Mouse (Mus musculus): ENCODE data around the gene Kcne3.
A peak's percentile ranks its signal among the peaks of the same experiment; 100 is the strongest.

Gene Kcne3

DNA sequence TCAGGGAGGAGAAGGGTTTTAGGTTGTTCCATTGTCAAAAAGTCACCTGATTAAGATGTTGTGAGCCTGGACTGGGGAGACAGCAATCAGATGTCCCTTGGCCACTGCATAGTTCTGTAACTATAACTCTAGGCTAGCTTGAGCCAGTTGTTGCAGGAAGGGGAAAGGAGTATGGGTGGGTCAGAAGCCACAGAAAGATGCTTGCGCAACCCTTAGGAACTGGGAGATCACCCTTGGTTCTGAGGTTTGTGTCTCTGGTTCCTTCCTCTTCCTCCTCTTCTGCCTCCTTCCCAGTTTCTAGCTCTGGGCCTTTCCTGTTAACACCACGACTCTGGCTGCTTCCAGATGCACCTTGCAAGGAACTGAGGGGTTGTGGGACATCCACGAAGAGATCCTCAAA lies 6.1 kb downstream of the Kcne3 start:
- no peak for DNase-seq (ENCODE audit: low read depth)

DNA sequence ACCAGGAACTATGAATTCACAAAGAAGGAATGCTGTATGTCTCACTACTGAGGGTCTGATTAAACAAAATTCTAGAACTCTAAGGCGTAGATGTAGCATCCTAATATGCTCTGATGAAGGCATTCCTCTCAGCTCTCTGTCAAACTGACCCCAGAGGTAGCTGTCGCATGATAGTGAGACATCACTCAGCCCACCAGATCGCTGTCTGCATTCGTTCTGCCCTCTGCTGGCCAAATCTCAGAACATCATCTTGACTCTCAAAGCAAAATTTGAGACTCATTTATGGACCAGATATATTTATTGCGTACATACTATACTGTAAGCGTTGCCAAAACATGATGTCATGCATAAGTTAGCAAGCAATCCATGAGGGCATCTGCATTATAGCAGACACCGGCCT lies 11.3 kb downstream of the Kcne3 start:
- DNase-seq (ENCODE audit: low read depth), result peak; percentile 58

DNA sequence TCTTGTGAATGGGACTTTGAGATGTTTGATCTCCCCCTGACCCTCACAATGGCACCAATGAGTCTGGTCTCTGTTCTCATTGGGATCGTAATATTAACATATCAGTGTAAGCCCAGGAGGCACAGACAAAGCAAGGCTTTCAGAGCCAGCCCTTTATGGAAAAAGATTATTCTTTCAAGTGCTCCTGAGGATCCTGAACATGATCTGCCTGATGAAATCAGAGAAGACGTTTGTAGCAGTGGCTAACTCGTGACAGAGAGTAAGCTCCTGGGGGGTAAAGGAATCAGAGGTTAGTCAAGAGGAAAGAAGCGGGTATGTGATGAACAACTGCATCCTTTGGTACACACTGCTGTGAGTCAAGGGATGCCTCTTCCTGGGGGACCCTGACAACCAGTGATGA lies 13.9 kb downstream of the Kcne3 start:
- no peak for DNase-seq (ENCODE audit: low read depth)

DNA sequence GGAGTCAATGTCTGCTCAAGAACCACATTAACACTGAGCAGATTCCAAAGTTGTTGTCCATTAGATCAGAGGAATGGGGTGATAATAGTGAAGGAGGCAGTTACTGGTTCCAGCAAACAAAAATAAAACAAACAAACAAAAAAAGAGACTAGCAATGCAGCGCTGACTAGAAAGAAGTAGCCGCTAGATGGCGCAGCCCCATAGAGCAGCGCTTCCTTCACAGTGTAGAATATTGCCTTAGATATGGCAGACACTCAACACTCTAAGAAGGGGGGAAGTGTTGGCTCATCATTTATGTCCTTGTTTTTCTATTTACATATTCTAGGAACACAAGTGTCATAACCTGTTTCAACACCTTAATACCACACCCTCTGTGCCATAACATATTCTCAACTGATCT lies 14.5 kb downstream of the Kcne3 start:
- DNase-seq (ENCODE audit: low read depth), result peak; percentile 75

DNA sequence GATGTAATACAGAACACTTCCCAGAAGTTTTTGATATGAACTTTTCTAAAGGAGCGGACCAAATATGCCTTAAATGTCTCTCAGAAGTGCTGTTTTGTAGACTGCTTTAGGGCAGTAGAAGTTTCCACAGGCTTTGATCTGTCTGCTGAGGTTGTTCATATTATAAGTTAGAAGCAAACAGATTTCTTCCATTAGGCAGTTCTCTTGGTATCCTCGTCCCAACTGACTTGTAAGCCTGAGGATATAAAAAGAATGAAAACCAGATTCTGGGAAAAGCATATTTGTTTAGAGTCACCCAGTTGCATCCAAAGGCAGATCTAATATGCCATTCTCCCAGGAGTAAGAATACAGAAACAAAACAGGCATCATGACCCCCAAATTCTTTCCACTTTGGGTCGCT lies 24.9 kb downstream of the Kcne3 start:
- DNase-seq (ENCODE audit: low read depth), result no peak

DNA sequence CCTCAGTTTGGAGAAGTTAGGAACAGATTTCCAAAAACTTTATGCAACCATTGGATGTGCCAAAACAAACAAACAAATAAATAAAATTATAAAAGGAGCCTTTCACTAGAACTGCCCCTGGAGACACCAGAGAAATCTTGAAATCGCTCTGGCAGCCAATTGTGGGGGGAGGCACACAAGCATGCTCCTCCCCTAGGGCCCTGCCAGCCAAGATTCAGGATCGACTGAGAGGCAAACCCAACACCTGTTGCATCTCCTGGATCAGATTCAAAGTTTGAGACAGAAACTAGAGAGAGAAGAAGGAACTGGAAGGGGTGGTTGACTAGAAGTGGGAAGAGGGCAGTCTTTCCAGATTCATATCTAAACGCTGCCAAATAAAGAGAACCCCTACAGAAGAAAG lies 27.3 kb downstream of the Kcne3 start:
- DNase-seq (ENCODE audit: low read depth), result no peak

DNA sequence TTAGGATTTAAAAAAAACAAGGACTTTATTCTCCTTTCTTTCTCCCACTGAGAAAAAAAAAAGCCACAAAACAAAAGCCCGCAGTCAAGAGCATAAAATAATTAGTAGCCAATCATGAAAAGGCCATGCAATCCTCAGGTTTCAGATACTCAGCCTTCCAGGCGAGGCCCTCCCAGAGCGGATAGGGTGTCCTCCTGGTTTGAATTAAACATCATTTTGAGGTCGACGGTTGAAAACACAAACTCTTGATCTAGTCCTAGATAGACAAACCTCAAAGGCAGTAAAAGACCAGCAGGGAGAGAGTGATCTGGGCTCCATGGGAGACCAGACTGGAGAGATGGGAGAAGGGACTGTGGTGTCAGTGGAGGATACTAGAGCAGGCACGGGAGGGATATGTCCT lies 28.6 kb downstream of the Kcne3 start:
- no peak for DNase-seq (ENCODE audit: low read depth)

DNA sequence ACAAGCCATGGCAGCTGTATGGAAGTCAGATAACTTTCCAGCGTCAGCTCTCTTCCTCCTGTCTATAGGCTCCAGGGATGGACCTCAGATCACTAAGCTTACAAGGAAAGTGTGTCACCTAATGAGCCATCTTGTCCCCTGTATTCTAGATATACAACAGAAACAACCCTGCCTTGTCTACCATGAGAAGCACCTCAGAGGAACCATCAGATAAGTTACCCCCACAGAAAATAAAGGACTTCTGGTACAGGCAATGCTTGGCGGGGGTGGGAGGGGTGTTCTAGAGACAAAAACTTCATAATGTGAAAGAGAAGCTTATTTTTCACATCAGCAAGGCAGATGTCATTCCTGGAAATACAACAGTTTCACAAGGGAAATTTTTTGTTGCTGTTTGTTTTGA lies 29.8 kb downstream of the Kcne3 start:
- DNase-seq (ENCODE audit: low read depth), result no peak

DNA sequence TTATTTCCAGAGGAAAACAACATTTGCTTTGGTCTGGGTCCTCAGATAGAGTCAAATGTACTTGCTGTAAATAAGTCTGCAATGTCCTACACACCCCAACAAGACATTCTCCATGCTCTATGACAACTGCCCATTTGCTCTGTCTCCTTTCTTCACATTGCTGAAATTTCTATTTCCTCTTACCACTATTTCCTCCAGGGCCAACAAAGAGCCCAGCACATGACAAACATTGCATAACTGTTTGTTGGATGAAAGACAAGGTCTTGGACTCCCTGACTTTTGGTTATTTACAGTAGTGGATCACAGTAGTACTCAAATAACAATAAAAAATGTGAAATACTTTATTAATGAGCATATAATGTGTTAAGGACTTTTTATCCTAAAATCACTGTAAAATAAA lies 31.6 kb downstream of the Kcne3 start:
- no peak for DNase-seq (ENCODE audit: low read depth)

DNA sequence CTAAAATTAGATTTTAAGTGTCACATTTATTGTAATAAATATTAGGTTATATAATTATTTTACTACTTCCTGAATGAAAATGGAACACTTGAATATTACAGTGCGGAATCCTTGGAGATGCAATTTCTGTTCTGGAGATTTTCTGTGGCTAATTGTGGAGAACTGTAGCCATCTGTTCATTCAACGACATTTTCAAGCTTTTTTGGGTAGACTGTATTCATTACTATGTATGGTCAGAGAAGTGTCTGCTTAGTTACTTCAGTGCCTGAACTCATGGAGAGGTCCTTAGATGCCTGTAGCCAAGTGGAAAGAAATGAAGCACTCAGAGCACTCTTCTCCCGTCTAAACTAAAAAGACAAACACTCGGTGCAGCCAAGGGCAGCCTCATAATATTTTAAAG lies 38.0 kb downstream of the Kcne3 start:
- no peak for DNase-seq (ENCODE audit: low read depth)

DNA sequence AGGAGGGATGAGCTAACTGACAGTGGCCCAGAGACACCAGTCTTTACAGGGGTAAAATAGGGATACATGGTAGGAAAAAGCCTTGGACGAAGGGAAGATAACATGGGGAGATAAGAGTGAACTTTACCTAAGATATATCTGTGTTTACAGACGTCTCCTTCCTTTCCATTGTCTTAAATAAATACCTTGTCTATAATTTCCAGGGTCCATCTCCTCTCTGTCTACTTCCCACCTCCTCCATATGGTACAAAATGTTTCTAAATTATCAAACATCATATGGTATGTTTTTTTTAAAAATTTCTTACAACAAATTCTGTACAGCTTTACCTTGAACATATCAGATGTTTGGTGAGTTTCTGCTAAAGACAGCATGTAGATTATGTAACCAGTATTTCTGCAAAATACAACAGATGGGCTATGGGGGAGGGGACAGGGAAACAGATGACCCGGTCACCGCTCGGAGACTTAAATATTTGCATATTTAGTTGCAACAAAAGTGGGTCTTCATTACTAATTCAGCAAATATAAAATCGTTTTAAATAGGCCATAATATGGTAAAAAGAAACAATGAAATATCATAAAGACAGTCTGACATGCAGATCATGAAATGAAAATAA lies 38.9 kb downstream of the Kcne3 start:
- no peak for DNase-seq (ENCODE audit: low read depth)

DNA sequence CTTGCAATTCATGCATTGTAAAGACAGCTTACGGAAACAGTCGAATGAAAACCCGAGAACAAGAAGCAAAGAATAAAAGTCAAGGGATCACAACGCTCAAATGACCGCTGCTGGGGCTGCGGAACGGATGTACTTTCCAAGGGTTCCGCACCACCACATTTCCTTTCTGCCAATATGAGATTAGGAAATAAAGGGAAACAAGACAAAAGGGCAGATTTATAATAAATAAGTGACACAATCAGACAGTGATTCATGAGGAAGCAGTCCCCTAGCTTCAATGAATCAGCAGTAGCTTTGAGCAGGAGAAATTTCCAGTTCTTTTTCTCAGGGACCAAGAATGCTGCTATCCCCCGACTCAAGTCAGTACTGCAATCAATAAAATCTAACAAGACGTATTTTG lies 39.7 kb downstream of the Kcne3 start:
- DNase-seq (ENCODE audit: low read depth), result no peak

DNA sequence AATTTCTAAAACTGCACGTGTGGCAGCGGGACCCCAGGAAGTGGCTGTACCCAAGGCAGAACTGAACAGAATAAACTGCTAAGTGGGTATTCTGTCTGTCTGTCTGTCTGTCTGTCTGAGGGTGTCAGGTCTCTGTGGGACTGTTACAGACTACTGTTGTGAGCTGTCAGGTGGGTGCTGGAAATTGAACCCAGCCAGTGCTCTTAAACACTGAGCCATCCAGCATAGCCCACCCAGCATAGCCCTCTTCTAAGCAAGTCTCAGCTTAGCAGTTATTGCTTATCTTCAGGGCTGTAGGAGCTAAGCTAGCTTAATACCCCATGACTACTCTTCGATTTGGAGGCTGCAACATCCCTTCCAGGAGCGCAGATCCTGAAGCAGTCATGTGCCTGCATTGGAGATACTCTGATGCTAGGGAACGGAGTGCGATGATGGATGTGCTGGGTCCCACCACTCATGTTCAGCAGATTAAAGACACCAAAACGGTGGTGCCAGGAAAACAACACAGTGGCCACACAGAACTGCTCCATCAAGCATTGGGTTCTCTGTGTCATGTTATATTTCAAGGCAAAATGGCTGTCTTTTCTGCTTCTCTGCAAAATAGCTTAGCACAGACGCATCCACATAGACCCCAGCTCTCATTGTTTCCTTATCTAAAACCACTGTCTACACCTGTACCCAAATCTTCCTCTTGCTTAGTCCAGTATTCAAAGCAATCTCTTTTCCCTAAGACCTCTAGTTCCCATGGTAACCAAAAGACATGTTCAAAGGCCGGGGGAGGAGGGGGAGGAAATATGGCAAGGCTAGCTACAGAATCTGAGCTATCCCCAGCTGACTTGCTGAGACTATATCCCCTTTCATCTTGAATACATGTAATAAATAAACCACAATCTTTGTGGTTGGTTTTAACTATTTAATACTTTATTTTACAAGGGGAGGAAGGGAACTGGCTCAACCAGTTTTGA lies 40.6 kb downstream of the Kcne3 start:
- no peak for DNase-seq (ENCODE audit: low read depth)

DNA sequence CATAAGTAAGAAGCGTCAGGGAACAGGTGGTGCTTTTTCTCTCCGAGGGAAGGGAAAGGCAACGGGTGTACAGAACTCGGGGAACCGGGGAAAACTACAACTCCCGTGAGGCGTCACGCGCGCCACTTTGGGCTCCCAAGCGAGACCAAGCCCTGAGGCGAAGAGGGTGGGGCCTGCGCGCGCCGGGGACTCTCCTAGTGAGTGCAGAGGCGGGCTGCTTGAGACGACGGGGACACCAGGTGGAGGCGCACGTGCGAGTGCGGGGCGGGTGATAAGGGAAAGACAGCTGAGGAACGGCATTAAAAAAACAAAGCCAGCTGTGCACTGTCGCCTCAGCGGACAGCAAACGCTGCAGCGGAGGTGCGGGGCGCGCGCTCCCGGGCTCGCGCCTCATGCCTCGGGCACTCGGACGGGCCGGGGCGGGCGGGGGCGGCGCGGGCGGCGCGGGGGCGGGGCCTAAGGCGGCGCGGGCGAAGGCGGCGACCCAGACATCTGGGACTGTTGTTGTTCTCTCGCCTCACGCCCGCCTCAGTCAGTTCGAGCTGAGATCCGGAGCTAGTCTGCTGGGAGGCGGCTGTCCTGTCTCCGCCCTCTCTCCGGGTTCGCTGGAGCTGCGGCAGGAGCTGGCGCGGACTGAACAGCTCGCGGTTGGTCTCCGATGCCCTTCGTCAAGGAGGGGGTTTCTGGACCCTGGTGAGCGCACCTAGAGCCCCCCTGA lies 51.0 kb downstream of the Kcne3 start, which contains the start of gene Pgm2l1:
TSS of gene Pgm2l1 (plus strand) at position 237 of the 718 bp plus-strand sequence.
- DNase-seq (ENCODE audit: low read depth), result peak; percentile 96

DNA sequence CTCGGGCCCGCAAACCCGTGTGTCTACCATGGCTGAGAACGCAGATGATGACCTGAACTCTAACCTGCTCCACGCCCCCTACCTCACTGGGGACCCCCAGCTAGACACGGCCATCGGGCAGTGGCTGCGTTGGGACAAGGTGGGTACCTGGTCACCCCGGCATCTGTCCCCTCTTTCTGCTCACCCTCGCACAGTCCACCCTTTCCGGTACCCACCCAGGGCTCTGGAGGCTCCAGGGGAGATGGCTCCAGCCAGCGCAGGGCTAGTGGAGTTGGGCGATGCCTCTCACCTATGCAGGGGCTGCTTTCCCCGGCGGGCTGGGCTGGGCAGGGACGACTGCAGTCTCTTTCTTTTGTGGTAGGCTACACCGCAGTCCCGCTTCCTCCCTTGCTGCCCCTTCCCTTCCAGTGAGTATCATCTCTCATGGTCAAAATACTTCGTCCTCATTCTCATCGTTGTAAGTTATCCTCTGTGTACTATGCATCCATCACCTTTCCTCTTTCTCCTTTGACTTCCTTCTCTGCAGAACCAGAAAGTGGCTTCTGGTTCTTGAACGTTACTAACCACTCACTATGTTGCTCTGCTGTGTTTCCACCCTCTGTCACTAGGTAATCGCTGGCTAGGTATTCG lies 51.7 kb downstream of the Kcne3 start:
- DNase-seq (ENCODE audit: low read depth), result peak; percentile 57

DNA sequence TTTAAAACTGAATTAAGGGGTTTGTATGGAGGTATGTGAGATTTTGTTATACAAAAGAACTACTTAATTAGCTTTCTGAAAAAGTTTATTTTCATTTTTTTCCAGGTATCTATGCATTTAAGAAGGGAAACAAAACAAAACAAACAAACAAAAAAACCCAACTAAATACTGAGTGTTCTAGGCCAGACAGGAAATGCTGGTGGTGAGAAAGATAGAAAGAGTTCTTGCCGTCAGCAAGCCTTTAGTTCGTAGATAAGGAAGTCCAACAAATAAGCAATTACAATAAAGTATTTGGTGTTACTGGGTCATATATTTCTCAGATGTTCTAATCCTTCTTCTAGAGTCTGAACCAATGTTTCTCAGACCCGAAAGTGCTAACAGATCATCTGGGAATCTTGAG lies 52.7 kb downstream of the Kcne3 start:
- DNase-seq (ENCODE audit: low read depth), result peak; percentile 49

DNA sequence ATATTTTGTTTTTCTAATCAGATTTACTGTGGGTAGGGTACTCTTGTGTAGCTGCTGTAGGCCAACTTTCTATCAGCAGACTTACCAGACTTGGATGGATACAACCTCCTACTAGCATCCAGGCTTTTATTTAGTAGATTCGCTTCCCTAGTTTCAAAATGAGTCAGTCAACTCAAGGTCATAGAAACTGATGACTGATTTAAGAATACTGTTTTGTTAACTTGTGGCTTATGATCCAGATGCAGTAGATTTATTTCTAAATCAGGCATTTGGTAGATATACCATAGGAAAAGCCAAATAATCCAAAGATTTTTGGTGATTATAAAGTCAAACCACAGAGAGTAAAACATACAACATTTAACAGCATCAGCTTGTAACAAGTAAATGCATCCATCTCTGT lies 54.3 kb downstream of the Kcne3 start:
- DNase-seq (ENCODE audit: low read depth), result no peak

DNA sequence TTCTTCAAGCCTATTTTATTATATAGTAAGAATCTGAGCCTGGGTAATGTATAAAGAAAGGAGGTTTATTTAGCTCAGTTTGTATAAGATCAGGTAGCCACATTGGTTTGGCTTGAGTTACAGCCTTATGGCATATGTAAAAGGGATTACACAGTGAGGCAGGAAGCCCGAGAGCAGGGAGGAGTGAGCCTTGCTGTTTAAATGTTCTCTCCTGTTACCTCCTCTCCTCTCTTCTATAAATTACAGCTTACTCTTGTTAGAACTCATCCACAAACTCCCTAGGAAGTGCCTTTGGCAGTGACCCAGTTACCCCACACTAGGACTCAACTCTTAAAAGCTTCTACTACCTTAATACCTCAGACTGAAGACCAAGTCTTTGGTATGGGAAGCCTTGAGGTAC lies 55.4 kb downstream of the Kcne3 start:
- DNase-seq (ENCODE audit: low read depth), result no peak

DNA sequence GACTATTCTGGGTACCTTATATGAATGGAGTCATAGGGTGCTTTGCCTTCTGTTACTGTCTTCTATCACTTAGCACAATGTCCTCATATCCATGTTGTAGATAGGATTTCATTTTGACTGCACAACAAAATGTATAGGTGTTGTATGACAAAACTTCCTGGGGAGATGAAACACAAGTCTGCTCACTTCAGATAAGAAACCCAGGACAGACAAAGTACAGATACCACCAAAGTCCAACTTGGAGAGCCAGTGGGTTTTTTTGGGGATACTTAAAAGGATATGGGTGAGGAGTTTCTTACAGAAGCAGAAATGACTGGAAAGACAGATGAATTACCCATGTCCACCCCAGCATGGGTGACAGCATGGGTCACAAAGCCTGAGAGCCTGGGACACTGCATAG lies 57.4 kb downstream of the Kcne3 start:
- no peak for DNase-seq (ENCODE audit: low read depth)

Measured in induced T-regulatory cell, adult 2 months (primary cell).